Mouse (Mus musculus): Measurements from ENCODE around the gene Ripk1. TPM values are rescaled to one million over a fixed set of nuclear protein-coding genes. Genes with fewer than 3 reads are reported as not detected.
"Not testable (repeated sequence)": the region's sequence is repeated elsewhere in the genome, so short reads cannot be mapped to it uniquely, and the experiment has no call there.

The Ripk1 gene
- total RNA-seq, 4 experiments from 2014 or later = 6.8 to 8.9 (median 7.8) TPM

GRCm38 (mm10) chr13:34037172-34038055 lies 35.3 kb downstream of the Ripk1 start, which contains the start of gene Bphl:
TSS of gene Bphl (plus strand) at chr13:34037597.
- DNase-seq (ENCODE audit: low spot score in 2 of 2) = peak; percentile 88 to 94

DNA sequence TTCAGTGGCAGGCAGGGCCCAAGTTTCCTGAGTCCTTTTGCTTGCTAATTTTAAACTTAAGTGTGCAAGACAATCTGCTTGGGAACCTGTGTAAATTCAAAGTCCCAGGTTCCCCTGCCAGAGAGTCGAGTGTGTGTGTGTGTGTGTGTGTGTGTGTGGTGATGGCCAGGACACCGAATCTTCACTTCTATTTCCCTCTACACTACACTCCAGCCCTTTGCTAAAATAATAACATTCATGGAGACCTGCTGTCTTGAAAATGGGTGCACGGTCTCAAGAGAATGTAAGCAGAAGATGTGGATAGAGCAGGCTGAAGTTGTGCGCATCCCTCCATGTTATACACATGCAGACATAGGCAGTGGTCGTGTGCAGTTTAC lies 35.9 kb downstream of the Ripk1 start:
- DNase-seq (ENCODE audit: low spot score in 2 of 2) = no peak

GRCm38 (mm10) chr13:34038901-34039341 lies 36.8 kb downstream of the Ripk1 start:
- no peak for DNase-seq (ENCODE audit: low spot score in 2 of 2)

- no peak for DNase-seq (ENCODE audit: low spot score in 2 of 2)
Observed at GRCm38 (mm10) chr13:34040091-34040490, 37.9 kb downstream of the Ripk1 start.

DNA sequence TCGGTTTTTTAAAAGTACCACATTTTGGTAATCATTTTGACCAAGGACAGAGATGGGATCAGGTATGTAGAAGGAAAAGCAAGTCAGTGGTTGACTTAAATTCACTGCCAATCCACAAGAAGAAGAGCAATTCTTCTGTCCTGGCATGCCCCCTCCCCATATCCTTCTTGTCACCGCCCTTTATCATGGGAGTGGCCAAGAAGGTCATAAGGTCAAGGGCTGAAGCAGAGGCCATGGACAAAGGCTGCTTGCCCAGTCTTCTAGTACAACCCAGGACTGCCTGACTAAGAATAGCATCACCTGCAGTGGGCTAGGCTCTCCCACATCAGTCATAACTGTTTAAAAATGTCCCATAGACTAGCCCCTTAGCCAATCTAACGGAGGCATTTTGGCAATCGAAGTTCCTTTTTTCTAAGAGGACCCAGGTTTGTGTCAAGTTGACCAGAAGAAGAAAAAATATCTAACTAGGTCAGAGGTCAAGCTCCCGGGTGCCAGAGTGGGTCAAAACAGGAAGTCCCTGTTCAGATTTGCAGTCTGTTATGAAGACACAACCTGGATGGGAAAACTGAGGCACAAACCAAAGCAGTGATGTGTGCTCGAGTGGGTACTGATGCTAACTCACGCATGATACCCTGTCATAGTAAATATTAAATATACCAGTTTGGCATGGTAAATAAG lies 41.7 kb downstream of the Ripk1 start:
- no peak for DNase-seq (ENCODE audit: low spot score in 2 of 2)

DNA sequence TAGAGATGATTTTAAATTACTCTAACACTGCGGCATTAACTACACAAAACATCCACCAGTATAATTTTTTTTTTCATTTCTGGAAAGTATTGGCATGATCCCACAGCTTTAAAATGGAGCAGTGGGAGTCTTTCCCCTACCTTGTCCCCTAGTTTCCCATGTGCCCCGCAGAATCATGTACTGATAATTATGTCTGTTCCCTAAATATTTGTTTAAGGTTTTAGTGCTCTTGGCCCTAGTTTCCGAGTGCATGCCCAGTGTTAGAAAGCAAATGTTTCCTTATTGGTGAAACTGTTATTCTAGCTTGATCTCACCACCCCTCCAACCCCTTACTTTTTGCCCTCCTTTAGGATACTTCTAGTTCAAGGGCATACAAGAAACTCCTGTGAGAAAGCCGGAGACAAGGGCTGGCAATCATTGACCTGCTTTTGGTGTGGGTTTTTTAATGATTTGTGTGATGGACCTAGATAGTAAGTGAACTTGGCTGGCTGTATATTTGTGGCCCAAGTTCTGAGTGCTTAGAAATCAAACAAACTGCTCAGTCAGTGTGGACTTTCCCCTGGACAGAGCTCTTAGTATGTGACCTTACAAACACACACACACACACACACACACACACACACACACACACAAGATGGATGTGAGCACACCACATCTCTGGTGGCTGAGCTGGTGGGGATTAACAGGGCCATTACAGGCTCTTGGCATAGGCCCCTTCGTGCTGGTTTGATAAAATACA lies 43.5 kb downstream of the Ripk1 start:
- no peak for DNase-seq (ENCODE audit: low spot score in 2 of 2)

DNA sequence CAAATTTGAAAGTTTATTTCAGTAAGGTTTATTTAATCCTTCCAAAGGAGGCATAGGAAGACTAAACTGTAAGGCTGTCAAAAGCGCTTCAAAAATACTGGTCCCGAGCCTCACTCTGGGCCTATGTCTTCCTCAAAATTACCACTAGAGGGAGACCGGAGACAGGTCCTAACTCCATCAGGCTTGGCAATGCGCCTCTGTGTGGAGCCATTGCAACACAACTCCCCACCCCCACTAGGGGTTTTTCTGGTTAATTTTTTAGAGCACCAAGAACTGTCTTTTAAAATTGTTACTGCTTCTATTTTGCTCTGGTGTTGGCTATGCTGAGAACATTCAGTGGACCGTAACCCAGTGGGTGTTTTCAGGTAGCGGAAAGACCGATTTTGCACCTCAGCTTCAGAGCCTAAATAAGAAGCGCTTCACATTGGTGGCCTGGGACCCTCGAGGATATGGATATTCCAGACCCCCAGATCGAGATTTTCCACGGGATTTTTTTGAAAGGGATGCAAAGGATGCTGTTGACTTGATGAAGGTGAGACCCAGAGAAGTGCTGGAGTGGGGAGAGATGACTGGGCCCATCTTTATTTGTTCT lies 44.4 kb downstream of the Ripk1 start:
- peak; percentile 77 to 83 for DNase-seq (ENCODE audit: low spot score in 2 of 2)

DNA sequence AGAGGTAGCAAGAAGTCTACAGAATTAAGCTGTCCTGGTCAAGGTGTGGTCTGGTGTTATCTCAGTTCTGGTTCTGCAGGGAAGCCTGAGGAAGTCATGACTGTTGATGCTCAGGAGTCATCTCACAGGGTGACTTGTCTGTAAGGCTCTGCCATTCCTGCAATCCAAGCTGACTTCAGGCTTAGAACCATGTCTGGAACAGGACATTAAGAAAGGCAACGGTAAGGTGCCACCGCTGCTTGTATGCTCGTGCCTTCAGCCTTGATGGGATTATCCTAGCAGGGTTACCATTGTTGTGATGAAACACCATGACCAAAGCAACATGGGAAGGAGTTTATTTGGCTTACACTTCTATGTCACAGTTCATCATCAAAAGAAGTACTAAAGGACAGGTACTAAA lies 45.4 kb downstream of the Ripk1 start:
- DNase-seq (ENCODE audit: low spot score in 2 of 2) = no peak

DNA sequence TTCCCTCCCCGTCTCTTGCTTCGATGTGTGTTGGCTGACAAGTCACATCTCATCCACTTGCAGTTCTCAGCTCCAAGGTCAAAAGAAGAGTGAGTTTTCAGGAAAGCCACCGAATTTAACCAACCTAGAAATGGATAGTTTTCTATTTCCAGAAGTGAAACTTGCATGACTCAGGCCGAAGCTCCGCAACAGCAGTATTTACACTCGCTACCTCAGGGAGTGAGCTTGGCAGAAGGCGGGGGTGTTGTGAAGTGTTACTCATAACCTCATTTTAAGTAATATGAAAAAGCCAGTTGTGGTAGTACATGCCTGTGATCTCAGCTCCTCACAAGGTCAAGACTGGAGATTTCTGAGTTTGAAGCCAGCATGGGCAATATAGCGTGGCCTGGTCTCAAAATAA lies 48.3 kb downstream of the Ripk1 start:
- no peak for DNase-seq (ENCODE audit: low spot score in 2 of 2)

- DNase-seq (ENCODE audit: low spot score in 2 of 2) = no peak
Observed at GRCm38 (mm10) chr13:34051692-34052091, 49.5 kb downstream of the Ripk1 start.

- DNase-seq (ENCODE audit: low spot score in 2 of 2) = no peak
Observed at GRCm38 (mm10) chr13:34053673-34054282, 51.6 kb downstream of the Ripk1 start.

- no peak for DNase-seq (ENCODE audit: low spot score in 2 of 2)
Observed at GRCm38 (mm10) chr13:34054391-34054790, 52.2 kb downstream of the Ripk1 start.

DNA sequence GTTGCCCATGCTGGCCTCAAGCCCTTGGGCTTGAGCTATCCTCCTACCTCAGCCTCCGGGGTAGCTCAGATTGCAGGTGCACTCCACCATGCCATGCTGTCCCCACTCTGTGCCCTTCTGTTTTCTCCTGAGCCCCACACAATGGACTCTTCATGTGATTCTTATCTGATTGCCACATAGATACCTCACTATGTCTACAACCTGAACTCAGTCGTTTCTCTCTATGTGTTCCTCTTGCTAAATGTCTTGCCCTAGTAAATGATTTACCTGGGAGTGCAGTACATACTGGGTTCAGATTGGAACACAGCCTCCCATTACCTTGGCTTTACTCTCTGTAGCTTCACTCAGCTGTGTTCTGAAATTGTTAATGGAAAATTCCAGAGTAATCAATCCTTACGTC lies 52.8 kb downstream of the Ripk1 start:
- no peak for DNase-seq (ENCODE audit: low spot score in 2 of 2)

- DNase-seq (ENCODE audit: low spot score in 2 of 2) = no peak
Observed at GRCm38 (mm10) chr13:34057252-34057651, 55.1 kb downstream of the Ripk1 start.

GRCm38 (mm10) chr13:34060061-34060460 lies 57.9 kb downstream of the Ripk1 start:
- DNase-seq (ENCODE audit: low spot score in 2 of 2) = no peak

DNA sequence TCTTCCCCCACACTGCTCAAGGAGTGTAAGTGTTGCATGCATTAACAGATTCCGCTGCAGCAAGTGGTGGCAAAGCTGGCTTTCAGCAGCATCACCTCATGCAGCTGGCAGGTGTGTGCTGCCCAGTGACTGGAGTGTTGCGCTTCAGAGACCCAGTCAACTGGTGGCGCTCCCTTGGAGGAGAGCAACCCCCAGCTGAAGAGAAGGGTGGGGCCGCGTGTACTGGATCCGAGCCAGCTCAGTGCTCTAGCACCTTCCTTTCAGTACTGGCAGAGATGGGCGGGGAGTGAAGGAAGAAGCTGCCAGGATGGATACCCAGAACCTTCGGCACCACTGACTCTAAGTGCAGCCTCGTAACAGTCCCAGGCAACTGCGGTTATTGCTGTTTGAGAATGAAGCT lies 60.3 kb downstream of the Ripk1 start:
- no peak for DNase-seq (ENCODE audit: low spot score in 2 of 2)

- no peak for DNase-seq (ENCODE audit: low spot score in 2 of 2)
Observed at GRCm38 (mm10) chr13:34066351-34066750, 64.2 kb downstream of the Ripk1 start.

DNA sequence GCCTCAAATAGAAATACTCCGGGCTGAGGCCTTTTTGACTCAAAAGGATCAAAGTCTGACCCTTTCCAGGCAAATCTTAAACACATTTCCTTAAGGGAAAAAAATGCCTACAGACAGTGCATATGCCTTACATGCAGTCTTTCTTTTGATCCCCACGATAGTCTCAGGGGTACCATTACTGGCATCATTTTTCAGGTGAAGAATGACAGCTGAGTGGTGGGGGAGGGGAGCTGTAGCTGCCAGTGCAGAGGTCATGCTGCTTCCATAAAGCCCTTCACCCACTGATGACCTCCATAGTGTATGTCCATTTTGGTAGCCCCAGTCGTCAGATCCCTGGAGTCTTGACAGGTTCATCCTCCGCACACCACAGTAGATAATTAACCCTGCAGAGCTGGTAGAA lies 68.1 kb downstream of the Ripk1 start:
- no peak for DNase-seq (ENCODE audit: low spot score in 2 of 2)

DNA sequence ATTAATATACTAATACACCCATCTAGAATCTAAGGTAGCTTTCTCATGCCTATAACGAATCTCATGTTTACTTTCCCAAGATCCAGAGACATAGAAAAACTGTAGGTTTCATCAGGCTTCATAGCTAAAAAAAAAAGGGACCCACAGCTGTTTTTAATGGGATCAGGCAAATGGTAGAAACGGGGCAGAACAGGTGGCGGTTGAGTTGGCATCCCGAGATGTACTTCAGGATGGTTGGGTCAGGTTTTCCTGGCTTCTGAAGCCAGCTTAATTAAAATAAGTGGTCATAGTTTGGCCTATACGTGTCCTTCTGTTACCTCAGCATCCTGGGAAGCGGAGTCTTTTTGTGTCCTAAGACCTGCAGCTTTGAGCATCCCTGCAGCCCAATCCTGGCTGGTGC lies 69.7 kb downstream of the Ripk1 start:
- no peak for DNase-seq (ENCODE audit: low spot score in 2 of 2)

GRCm38 (mm10) chr13:34072847-34073246 lies 70.7 kb downstream of the Ripk1 start:
- no peak for DNase-seq (ENCODE audit: low spot score in 2 of 2)

DNA sequence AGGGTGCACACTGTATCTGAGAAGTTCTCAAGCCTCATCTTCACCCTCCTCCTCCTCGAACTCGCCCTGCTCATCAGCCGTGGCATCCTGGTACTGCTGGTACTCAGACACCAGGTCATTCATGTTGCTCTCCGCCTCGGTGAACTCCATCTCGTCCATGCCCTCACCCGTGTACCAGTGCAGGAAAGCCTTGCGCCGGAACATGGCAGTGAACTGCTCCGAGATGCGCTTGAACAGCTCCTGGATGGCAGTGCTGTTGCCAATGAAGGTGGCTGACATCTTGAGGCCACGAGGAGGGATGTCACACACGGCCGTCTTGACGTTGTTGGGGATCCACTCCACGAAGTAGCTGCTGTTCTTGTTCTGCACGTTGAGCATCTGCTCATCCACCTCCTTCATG lies 72.3 kb downstream of the Ripk1 start:
- not testable (repeated sequence) for DNase-seq (ENCODE audit: low spot score in 2 of 2)

All from layer of hippocampus, adult 8-10 months (tissue).